Mouse (Mus musculus): ENCODE data around the gene Tor1a. TPM values are rescaled to one million over a fixed set of nuclear protein-coding genes. Genes with fewer than 3 reads are reported as not detected.
A peak's percentile ranks its signal among the peaks of the same experiment; 100 is the strongest.

The Tor1a gene
- total RNA-seq (2021): 10 to 100 TPM; 32.5 to 35.7 TPM
- long read RNA-seq, experiment 1, transcript Tor1a-205 (2 exons, 560 nt): minor isoform, 5 of 69 reads
- long read RNA-seq, experiment 1, transcript Tor1a-203 (4 exons, 1,605 nt): minor isoform, 5 of 69 reads
- long read RNA-seq, experiment 1, transcript Tor1a-201 (5 exons, 1,401 nt): major isoform, 54 of 69 reads
- long read RNA-seq, experiment 1, partial matches to known transcripts: 0 of 69 reads
- long read RNA-seq, experiment 1, other reads (novel, unspliced or antisense): 4 of 69 reads
- long read RNA-seq, experiment 2, transcript Tor1a-201 (5 exons, 1,401 nt): major isoform, 38 of 53 reads
- long read RNA-seq, experiment 2, transcript Tor1a-205 (2 exons, 560 nt): minor isoform, 7 of 53 reads
- long read RNA-seq, experiment 2, partial matches to known transcripts: 0 of 53 reads
- long read RNA-seq, experiment 2, other reads (novel, unspliced or antisense): 3 of 53 reads

- peak; percentile 92 for DNase-seq
Observed at GRCm38 (mm10) chr2:30967352-30968327, at the start of gene Tor1a. Tor1a (minus strand) TSS chr2:30967933.

GRCm38 (mm10) chr2:31013371-31014120 is 45.8 kb upstream of the Tor1a start:
- DNase-seq: no peak

GRCm38 (mm10) chr2:31007208-31007607 is 39.5 kb upstream of the Tor1a start:
- no peak for DNase-seq

GRCm38 (mm10) chr2:31006434-31006833 is 38.7 kb upstream of the Tor1a start:
- no peak for DNase-seq

GRCm38 (mm10) chr2:31005453-31005852 is 37.7 kb upstream of the Tor1a start:
- DNase-seq: no peak

DNA sequence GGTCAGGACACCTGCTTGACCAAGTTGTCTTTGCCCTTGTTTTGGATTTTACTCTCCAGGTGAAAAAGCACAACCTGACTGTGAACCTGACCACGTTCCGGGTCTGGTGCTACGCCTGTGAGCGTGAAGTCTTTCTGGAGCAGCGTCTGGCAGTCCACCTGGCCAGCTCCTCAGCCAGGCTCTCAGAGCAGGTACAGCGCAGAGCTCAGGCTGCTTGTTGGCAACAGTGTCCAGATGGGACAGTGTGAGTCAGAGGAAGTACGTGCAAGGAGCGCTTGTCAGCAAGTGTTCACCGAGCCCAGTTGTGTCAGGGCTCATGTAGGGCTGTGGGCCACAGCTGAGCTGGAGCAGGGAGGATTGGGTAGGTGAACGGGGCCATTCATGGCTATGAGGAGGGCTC is 35.1 kb upstream of the Tor1a start:
- DNase-seq: no peak

DNA sequence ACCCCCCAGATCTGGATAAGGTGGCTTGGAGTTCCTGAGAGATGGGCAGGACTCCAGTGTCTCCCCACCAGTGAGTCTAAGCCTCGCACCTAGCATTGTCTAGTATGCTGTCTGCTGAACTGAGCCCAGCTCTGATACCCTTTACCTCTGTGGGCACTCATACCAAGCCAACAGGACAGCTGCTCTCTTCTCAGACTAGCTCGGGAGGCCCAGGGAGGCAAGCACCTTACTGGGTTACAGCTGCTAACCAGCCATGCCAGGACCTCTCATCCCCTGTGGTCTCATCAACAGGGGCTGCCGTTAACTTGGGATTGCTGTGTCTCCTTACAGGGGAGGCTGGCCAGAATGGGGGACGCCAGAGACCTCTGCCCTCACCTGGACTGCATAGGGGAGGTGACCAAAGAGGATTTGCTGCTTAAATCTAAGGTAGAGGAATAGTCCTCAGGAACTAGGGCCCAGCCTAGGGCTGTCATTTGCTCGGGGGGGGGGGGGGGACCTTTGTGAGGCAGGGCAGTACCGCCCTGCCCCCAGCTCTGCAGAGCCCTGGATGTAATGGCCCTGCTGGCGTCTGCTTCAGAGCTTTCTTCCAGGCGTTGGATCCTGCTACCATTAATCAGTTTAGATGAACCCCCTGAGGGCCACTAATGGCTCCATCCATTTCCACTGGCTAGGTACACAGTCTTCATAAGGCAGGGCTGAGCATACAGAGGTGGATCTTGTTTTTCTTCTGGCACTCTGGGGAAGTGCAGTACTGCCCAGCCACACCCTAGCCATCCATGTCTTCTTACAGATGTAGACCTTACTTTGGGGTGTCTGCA is 30.9 kb upstream of the Tor1a start:
- no peak for DNase-seq

DNA sequence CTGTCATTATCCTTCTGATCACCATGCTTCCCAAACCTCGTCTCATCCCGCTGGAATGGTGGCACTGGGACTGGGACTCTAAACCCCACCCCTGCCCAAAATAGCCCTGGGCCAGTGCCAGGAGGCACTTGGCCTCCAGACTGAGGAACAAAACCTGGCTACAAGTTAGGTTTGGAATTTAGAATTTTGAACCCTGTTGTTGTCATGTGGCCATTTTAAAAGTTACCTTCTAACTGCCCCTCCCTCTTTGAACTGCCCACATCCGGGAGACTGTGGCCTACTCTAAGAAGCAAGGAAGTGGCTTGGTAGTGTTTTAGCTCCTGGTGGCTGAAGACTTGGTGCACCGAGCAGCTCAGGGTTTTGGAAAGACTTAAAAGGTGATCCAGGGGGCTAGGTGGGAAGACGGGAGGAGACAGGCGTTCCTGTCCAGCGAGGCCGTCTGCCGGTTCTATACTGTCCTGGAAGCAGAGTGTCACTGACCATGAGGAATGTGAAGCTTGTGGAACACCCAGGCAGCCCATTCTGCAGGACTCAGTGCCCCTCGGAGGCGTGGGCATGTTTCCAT is 27.8 kb upstream of the Tor1a start:
- DNase-seq: peak; percentile 67

- DNase-seq: no peak
Observed at GRCm38 (mm10) chr2:30994853-30995252, 27.1 kb upstream of the Tor1a start.

DNA sequence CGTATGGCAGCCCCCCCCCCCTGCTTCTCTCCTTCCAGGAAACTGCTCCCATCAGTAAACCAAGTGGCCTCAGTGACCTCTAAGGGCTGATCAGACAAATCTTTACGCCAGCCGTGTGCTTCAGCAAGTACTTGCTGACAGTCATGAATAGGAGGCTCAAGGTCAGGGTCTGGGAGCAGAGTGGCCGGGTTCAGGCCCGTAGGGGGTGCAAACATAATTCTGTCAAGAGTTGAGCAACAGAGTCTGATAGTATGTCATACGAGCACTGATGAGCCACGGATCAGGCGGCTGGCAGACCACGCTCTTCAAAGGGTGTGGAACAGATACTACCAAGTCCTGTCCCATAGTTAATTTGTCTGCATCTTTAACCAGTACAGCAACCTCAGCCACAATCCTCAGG is 22.5 kb upstream of the Tor1a start:
- DNase-seq: peak; percentile 28

DNA sequence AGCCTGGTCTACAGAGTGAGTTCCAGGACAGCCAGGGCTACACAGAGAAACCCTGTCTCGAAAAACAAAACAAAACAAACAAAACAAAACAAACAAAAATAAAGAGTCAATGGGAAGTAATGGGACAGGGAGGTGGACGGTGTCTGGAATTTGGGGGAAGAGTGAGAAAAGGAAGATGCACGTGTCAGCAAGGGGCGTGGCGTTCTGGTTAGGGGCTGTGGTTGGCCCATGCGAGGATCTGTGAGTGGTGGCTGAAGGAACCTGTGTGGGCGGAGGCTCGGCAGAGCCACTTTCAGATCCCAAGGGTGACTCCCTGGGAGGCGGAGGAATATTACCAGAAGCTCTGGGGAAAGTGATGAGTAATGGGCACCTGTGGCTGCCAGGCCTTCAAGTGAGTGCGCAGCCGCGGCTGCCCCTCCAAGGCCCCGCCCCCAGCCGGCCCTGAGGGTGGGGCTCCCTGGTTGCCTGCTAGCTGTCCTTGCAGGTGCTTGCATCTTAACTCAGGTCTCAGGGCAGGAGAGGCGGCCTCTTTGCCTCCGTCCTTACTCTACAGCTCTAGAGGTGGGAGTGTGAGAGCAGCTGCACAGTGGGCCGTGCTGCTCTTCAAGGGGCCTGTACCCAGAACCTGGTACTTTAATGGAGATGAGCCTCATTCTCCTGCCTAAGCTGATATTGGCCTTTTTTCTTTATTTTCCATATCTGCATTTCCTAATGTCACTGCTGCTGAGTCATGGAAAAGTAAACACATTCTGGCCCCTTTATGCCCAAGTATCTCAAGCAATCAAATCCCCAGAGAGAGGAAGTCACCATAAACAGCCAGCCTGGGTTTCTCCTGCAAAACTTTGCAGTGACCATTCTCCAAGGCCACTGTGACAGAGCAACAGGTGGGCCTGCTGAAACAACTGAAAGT is 17.6 kb upstream of the Tor1a start:
- DNase-seq: peak; percentile 87

- no peak for DNase-seq
Observed at GRCm38 (mm10) chr2:30983024-30983423, 15.3 kb upstream of the Tor1a start.

GRCm38 (mm10) chr2:30981790-30982513 is 14.2 kb upstream of the Tor1a start, which contains the start of the genes BC005624 and Usp20:
BC005624 (minus strand) TSS chr2:30982201.
Usp20 (plus strand) TSS chr2:30982279.
- peak; percentile 99 for DNase-seq

DNA sequence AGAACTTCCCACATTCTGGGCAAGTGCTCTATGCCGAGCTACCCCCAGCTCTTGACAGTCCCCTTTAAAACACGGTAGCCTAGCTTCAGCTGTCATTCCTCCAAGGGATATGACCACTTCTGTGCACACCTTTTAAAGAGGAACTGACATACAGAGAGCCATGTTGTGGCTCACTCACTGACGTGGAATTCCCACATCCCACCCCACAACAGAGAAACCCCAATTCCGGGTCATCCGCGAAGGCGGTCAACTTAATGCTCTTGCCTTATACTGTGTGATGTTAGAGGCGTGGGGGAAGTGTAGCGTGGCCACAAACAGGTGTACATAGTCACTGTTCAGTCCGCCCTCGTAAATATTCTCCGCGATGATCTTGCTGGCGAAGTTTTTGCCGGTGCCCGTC is 907 bp downstream of the Tor1a start:
- DNase-seq: no peak

- no peak for DNase-seq
Observed at GRCm38 (mm10) chr2:30965627-30966026, 2.1 kb downstream of the Tor1a start.

DNA sequence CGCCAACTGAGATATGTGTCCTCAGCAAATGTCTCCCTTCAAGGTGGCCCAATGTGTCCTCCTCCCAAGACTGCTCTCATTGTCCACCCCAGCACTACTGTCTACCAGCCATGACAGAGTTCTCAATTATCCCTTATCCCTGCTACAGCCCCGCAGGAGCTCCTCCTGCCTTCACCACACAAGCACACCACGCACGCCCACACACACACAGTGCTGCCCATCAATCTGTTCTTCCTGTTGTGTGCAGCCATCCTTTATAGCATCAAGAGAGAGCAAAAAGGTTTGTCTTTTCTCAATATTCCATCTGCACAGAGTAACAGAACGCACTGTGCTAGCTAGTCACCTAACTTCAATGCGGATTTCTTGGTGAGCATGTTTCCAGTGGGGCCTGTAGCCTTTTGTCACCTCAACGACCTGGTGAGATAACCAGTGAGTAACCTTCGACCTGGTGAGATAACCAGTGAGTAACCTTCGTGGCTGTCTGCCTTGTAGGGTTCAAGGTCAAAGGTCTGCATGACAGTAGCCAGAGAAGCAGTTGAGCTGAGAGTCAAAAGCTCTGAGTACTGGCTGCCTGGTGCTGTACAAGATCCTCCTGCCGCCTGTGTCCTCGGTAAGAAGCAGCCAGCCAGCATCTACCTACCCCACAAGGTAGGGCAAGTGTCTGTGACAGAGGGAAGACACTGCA is 5.0 kb downstream of the Tor1a start:
- DNase-seq: no peak

GRCm38 (mm10) chr2:30959856-30960255 is 7.9 kb downstream of the Tor1a start:
- DNase-seq: peak; percentile 47

GRCm38 (mm10) chr2:30958726-30959125 is 9.0 kb downstream of the Tor1a start:
- no peak for DNase-seq
